Mouse (Mus musculus) spleen, adult 2 months (tissue): ENCODE results near the gene Ftl1.

ENCODE experiments used
- CTCF ChIP-seq: fragments of 200-500 bp; IDR thresholded peaks from 2 replicates; pipeline ENCODE4 v1.5.1; 2011; ENCODE audit warnings: mild to moderate bottlenecking, inconsistent platforms; ENCODE audit not compliant: insufficient read depth, insufficient read length, insufficient replicate concordance; ENCODE audit errors: extremely low read depth
- POLR2A ChIP-seq: fragments of 200-500 bp; IDR thresholded peaks from 2 replicates; pipeline ENCODE4 v1.6.1; 2011; ENCODE audit warnings: low read depth, low read length, inconsistent platforms

DNA sequence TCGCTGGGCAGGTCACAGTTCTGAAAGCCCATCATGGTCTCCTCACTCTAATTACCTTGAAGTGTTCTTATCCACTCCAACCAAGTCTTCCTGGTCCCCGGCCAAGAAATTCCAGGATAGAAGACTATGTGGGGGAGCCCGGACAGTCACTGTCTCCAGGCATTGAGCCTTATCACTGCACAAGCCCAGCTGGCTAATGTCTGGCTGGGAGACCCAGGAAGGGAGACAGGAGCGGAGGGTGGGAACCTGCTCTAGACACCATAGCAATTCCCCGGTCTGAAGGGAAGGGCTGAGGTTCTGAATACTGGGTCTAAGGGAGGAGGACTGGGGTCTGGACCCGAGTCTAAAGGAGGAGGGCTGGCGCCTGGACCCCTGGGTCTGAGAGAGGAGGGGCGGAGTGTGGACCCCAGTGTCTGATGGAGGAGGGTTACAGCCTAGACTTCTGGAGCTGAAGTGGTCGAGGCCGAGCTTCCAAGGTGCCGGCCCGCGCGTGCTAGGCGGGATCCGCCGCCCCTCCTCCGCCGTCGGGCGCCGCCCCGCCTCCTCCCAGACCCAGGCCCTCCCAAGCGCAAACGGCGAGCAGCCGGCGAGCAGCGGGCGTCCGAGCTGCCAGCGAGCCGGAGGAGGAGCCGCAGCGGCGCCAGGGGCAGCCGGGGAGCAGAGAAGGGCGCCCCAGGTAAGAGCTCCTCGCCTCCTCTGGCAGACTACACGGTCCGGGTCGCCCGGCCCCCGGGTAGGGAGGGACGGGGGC, 46.4 kb downstream of the Ftl1 start, which contains the start of gene Ntf5:
- no peak for TF ChIP-seq POLR2A
- no peak for TF ChIP-seq CTCF
